Mouse (Mus musculus) layer of hippocampus, postnatal 10 days (tissue): ENCODE results near the gene Brpf3. TPM values are rescaled to one million over a fixed set of nuclear protein-coding genes. Genes with fewer than 3 reads are reported as not detected.

Experiments used
- DNase-seq, 2 experiments: peaks; one replicate each; pipeline ENCODE4 v3.0.0; 2021; ENCODE audit warnings: low spot score in 2 of 2
- total RNA-seq, 2 experiments: library from RNA; stranded (reverse); gene quantifications; 2 replicates each; pipeline ENCODE4 v1.2.3; 2021

The Brpf3 gene
- total RNA-seq, 2 experiments from 2014 or later, result 37.2 to 37.7 TPM

DNA sequence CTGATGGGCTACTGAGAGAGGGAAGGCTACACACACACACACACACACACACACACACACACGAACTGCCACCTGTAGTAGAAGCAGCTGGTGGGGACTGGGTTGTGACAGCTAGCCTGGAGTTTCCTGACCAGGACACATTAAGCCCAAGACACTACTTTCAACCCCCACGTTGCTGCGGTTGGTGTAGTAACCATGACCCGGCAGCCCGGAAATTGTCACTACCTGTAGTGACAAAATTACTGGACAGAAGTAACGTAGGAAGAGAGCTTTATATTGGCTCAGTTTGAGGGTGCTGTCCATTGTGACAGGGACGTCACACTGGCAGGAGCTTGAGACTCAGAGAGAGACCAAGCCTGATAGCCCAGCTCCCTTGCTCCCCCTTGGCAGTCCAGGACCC, 71.4 kb downstream of the Brpf3 start:
- DNase-seq, result no peak

DNA sequence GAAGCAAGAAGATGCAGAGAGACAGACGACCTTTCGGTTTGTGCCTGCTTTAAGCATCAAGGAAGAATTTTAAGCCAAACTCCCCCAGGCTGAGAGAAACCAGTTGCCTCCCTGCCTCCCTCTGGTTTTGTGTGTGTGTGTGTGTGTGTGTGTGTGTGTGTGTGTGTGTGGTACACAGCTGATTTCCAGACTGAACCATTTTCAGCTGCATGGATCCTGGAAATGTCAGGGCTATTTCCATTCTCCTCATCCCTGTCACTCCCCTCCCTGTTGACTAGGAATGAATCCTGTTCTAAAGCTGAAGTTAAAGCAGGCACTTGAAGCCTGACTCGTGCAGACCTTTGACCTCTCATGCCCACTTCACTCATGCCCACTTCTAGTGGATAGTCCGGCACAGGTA, 73.3 kb downstream of the Brpf3 start:
- DNase-seq, result no peak

DNA sequence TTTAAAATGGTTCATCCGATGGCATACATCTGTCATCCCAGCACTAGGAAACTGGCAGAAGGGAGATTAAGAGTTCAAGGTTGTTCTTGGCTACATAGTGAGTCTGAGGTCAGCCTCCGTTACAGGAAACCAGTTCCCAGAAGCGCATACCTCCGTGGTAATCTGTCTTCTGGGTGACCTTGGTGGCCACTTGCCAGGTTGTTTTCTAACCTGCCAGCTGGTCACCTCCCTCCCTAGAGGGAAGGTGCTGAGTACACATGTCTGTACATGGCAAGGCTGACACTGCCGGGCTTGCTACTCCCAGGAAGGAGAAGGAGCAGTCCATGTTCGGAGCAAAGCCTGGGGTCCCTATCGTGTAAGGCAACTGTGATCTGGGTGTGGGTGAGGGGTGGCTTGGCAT, 73.9 kb downstream of the Brpf3 start:
- peak in 1 of 2 experiments; percentile 41 for DNase-seq

DNA sequence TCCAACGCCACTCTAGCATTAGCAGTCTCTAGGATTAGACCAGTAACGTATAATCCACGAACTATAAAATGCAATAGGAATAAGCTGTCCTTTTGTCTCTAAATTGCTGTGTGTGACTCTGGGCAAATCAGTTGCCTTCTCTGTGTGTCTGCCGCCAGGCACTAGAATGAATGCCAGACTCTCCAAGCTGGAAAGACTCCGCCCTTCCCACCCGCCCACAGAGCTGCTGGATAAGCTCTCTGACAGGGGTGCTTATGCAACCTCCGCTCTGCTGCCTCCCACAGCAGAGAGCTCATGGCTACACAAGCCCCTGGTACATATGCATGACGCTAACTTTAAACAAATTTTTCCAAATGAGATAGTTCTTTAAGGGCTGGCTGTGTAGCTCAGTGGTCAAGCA, 74.4 kb downstream of the Brpf3 start:
- DNase-seq, result peak; percentile 44 to 61

DNA sequence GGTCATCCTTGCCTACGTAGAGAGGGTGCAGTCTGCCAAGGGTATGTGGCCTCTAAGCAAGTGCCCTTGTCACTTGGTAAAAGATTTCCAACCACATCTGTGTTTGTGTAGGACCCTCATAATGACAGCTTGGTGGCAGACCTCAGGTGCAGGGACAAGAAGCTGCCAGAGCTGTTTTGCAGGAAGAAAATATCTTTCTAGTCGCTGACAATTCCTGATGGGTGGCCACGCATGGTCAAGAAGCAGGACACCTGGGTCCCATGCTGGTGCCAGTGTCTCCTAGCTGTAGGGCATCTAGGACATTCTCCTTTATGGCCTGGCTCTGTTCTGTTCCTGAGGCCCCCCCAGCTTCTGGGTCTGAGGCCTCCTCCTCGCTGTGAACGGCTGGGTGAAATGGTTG, 75.4 kb downstream of the Brpf3 start:
- no peak for DNase-seq

DNA sequence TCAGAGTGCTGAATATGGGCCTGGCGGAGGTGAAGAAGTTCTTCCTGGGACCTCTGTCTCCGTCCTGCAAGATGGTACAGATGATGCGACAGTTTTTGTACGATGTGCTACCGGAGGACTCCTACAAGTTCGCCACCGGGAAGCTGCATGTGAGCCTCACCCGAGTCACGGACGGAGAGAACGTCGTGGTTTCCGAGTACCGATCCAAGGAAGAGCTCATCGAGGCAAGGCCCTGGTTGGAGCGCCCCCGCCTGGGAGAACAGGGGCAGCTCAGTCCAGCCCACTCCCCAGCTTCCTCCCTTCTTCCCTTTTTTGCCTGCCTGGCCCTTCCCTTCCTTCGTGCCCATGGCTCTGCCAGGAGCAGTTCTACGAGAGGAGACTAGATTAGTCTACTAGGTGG, 75.9 kb downstream of the Brpf3 start:
- peak; percentile 46 to 66 for DNase-seq

DNA sequence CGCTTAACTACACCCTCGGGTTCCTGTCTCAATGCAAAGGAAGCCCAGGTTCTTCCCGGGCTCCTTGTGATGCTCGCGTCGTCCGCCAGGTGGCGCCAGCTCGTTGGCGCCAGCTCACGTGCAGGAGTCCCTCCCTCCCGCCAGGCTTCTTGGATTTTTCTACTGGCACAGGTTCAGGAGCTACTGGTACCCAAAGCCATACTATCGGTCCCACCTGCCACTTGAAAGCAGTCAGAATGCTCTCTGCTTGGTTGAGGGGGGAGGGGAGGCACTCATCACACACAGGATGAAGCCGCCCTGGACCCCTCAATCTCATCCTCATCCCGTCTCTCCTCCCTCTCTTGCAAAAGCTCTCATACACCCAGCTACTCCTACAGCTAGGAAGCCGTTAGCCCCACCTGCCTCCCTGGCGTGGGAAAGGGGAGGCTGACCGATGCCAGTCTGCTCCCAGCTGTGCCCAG, 79.1 kb downstream of the Brpf3 start:
- DNase-seq, result peak; percentile 79 to 83

DNA sequence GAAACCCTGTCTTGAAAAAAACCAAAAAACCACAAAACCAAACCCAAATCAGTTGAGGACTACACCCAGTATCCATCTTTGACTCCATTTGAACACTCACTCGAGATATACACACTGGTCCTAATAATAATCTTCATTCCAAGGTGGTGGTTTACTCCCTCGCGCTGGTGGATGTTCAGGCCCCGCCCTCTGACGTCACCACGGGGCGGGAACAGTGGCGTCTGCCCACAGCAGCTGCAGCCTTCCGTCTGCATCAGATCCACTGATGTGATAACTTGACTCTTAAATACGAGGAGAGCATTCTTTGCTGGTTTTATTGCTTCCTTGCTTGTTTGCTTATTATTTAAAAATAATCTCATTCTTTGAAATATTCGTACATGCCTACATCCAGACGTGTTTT, 81.4 kb downstream of the Brpf3 start:
- DNase-seq, result peak; percentile 56 to 68

DNA sequence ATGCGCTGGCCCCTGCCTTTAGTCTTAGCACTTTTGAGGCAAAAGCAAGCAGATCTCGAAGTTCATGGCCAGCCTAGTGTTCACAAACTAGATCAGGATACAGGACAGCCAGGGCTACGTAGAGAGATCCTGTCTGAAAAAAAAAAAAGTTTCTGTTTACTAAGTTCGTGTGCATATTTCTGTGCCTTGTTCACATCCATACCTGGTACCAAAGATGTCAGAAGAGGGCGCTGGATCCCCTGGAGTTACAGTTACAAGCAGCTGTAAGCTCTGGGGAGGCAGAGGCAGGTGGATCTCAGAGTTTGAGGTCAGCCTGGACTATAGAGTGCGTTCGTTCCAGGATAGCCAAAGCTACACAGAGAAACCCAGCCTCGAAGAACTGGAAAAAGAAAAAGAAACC, 81.9 kb downstream of the Brpf3 start:
- no peak for DNase-seq

DNA sequence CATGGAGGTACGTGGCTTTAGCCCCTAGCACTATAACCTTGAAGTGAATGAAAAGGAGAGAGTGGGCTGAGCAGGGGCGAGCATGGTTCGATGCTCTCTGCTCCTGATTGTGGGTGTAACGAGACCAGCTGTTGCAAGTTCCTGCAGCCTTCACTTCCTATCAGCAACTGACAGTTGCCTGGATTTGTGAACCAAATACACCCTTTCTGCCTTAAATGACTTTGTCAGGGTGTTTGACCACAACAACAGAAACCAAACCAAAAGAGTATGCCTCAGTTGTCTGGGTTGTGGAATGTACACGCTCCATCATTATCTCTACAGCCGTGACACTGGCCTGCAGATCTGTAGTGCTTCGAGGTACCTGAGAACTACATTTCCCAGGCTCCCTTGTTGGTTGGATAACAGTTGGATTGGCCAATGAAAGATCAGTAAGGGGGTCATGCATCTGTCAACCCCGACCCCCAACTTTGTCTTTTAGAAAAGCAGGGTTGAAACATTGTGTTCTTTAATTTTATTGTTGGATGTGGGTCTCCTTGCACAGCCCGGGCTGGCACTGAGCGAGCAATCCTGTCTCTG, 83.1 kb downstream of the Brpf3 start:
- DNase-seq, result no peak

DNA sequence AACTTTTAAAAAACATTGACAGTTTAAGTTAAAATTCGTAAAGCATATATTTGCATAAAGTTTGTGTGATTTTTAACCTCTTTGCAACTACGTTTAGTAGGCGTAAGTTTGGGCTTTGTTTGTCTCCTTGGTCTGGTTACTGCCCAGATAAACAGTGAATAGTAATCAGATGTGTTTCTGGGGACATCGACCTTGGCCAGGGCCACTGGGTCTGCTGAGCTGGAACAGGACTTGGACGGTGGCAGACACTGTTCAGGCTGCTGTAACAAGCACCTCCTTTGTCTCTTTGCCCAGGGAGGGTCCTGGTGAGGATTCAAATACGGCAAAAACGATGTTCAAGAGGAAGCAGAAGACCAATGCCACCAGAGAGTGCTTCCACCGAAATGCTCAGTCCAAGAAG, 84.3 kb downstream of the Brpf3 start:
- no peak for DNase-seq

DNA sequence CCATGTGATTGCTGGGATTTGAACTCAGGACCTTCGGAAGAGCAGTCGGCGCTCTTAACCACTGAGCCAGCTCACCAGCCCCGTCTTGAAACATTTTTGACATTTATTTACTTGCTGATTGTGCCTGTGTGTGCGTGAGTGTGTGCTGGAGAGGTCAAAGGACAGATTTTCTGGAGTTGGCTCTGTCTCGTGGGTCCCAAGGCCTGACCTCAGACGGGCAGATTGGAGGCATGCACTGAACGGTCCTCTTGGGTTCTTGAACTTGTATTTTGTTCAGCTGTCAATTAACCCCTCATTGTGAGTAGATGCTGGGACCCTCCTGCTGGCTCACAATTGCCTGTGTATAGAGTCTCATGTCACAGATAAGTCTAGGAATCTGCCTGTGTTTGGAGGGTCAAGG, 85.4 kb downstream of the Brpf3 start:
- DNase-seq, result no peak

Other genes with a start within 250 kb of the Brpf3 start
- gene Clps, start 240.3 kb upstream of the Brpf3 start, total RNA-seq, result not detected
- gene Lhfpl5, start 225.4 kb upstream of the Brpf3 start, total RNA-seq, result 1 to 10 TPM; 6.0 to 6.1 TPM
- 100 to 1,000 TPM; 103 to 105 TPM for gene Srpk1, start 178.4 kb upstream of the Brpf3 start, total RNA-seq
- 1 to 10 TPM; 7.4 to 9.0 TPM for gene Slc26a8, start 110.9 kb upstream of the Brpf3 start, total RNA-seq
- gene Mapk14, start 109.8 kb upstream of the Brpf3 start, total RNA-seq, result 10 to 100 TPM; 55.4 to 60.4 TPM
- 1 to 10 TPM; 1.9 to 2.4 TPM for gene AC170998.1, start 75.0 kb upstream of the Brpf3 start, total RNA-seq
- 1 to 10 TPM in 1 of 2 experiments, under 1 TPM in 1; 0.96 to 2.2 TPM for gene Mapk13, start 31.8 kb upstream of the Brpf3 start, total RNA-seq
- gene Pnpla1, start 57.3 kb downstream of the Brpf3 start, total RNA-seq, result under 1 TPM; 0.27 to 0.46 TPM
- 1 to 10 TPM; 4.7 to 5.1 TPM for gene 4930539E08Rik, start 114.2 kb downstream of the Brpf3 start, total RNA-seq
- gene Pxt1, start 142.8 kb downstream of the Brpf3 start, total RNA-seq, result not detected
- gene Kctd20, start 150.9 kb downstream of the Brpf3 start, total RNA-seq, result 10 to 100 TPM; 73.4 to 78.0 TPM
- gene Stk38, start 206.9 kb downstream of the Brpf3 start, total RNA-seq, result 10 to 100 TPM; 55.9 to 63.8 TPM
- 100 to 1,000 TPM; 179 to 207 TPM for gene Srsf3, start 231.5 kb downstream of the Brpf3 start, total RNA-seq